Mouse (Mus musculus) urinary bladder, postnatal 36 days (tissue): Measurements from ENCODE around the gene Gtf3c2.

Experiments
- DNase-seq, 2 experiments: peaks; one replicate each; pipeline ENCODE4 v3.0.0; 2022; ENCODE audit warnings: low spot score in 2 of 2, mixed read lengths in 1 of 2

Gene Gtf3c2

DNA sequence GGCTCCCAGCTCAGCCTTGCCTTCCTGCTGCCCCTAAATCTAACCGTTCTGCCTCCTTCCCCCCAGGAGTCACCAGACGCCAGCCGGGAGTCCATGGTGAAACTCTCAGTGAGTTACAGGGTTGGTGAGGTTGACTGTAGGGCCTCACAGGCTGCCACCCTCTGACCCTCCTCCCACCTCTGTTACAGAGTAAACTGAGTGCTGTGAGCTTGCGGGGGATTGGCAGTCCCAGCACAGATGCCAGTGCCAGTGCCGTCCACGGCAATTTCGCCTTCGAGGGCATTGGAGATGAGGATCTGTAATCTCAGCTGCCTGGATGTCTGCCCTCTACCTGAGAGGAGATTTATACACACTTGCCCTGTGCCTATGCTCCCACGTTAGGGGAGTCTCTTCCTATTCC lies 18.2 kb upstream of the Gtf3c2 start:
- DNase-seq = no peak

DNA sequence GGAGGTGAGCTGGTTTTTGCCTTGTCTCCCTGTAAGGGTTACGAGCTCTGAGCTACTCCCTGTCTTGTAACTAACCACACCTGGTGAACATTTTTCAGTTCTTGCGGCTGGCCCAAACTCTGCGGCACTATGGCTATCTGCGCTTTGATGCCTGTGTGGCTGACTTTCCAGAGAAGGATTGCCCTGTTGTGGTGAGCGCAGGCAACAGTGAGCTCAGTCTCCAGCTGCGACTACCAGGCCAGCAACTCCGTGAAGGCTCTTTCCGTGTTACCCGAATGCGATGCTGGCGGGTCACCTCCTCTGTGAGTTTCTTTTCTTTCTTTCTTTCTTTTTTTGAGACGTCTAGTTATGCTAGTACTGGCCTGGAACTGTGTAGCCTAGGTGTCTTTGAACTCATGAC lies 17.1 kb upstream of the Gtf3c2 start:
- no peak for DNase-seq

DNA sequence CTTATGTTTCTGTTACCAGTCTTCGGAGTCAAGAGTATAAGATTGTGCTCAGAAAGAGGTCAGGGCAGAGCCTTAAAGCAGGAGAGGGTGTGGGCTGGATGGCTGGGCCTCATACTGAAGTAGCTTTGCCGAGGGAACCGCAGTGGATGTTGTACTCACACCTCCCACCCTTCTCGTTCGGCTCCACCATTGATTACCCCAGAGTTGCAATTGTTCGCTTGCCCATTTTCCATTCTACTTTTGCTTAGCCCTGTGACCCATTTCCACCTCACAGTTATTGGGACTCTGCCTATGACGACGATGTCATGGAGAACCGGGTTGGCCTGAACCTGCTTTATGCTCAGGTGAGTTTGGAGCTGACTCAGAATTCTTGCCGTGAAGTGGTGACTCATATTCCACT lies 16.3 kb upstream of the Gtf3c2 start:
- no peak for DNase-seq

DNA sequence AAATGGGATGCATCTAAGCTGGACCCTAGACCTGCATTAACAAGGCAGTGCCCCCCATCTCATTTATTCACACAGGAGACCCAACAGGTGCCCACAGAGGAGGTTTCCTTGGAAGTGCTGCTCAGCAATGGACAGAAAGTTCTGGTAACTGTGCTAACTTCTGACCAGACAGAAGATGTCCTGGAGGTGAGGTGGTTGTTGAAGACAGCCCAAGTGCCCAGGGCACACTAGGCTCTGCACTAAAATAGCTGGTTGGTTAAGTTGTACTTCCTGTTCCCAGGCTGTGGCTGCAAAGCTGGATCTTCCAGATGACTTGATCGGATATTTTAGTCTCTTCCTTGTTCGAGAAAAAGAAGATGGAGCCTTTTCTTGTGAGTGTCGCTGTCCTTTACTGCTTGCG lies 15.7 kb upstream of the Gtf3c2 start:
- DNase-seq = no peak

DNA sequence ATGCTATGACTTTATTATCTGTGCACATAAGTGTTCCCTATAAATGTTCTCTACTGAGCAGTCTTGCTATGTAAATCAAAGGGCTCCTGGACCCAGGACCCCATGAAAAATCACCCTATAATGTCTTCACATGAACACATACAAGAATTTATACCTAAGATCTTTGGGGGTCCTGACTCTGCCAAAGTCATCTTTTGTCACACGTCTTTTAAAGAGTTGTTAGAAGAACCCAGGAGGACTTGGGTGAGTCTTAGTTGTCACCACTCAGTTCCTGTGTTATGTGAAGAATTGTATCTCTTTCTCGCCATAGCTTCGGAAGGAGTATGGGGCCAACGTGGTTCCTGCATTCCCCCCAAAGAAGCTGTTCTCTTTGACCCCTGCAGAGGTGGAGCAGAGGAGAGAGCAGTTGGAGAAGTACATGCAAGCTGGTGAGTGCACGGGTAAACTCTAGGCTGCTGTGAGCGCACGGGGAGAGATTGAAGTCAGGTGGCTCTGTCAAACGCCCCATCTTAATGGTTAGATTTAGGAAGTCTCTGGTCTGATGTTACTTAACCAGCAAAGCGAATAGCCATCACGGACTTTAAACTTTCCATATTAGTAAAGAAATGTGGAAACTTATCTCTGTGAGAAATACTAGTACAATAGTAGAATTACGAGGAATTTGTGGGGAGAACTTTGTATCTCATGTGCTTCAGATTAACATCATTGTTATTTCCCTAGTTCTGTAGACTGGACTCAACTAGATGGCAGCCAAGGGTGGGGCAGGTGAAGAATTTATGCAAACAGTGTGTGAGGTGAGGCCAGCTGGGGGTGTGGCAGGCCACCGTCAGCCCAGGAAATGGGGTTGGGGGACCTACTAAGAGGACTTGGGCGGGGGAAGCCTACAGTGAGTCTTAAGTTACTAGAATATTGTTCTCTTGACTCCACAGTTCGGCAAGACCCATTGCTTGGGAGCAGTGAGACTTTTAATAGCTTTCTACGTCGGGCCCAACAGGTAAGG lies 14.8 kb upstream of the Gtf3c2 start:
- no peak for DNase-seq

DNA sequence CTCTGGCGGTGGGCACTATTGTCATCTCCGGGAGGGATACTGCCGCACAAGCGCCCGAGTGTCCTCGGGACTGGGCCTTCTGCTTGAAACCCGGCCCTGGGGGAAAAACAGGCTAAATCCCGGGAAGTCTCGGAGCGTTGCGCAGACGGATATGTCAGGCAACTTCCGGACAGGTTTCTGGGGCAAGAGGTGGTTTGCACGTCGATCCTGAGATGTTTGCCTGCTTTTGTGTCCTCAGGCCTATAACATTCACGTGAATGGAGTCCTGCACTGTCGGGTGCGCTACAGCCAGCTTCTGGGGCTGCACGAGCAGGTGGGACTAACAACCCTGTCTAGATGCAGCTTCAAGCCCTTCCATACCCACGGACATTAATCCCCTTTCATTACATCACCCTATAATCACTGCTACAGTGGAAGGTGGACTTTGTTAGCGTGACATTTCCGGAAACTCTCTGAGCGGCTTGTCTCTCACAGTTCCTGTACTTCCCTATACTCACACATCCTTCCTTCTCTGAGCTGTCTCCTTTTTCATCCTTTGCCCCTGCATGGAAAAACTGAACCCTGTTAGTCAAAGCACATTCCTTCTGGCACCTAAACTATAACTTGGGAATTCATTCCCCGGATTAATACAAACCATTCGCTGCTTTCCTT lies 13.8 kb upstream of the Gtf3c2 start:
- DNase-seq = no peak

DNA sequence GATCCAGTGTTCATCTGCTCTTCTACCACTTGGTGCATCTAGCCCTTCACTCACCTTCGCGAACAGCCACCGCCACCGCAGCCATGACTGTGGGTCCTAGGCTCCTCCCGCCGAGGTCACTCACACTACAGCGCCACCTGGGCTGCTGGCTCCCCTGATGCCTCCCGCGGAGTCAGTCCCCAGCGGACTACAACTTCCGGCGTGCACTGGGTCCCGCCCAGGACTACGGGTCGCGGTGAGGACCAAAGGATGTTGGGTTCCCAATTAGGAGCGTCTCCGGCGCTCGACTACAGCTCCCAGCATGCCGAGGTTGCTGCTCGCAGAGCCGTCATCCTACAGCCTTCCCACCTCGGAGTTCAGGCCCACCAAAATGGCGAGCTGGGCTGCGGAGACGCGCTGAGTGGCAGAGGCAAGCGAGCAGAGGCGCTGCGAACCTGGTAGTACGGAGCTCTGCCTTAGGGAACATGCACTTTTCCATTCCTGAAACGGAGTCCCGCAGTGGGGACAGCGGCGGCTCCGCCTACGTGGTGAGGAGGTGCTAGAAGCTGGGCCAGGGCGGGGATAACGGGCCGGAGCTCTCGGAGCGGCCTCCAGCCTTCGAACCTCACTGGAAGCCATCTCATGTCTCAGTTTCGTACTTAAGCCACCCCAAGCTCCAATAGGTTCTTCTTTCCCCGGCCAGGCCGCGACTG lies 13.1 kb upstream of the Gtf3c2 start, which contains the start of the genes Snx17 and Eif2b4:
Gene Snx17 (plus strand): TSS at position 289 of the 692 bp plus-strand sequence.
Gene Eif2b4 (minus strand): TSS at position 492 of the 692 bp plus-strand sequence.
- DNase-seq = peak; percentile 99 to 100

DNA sequence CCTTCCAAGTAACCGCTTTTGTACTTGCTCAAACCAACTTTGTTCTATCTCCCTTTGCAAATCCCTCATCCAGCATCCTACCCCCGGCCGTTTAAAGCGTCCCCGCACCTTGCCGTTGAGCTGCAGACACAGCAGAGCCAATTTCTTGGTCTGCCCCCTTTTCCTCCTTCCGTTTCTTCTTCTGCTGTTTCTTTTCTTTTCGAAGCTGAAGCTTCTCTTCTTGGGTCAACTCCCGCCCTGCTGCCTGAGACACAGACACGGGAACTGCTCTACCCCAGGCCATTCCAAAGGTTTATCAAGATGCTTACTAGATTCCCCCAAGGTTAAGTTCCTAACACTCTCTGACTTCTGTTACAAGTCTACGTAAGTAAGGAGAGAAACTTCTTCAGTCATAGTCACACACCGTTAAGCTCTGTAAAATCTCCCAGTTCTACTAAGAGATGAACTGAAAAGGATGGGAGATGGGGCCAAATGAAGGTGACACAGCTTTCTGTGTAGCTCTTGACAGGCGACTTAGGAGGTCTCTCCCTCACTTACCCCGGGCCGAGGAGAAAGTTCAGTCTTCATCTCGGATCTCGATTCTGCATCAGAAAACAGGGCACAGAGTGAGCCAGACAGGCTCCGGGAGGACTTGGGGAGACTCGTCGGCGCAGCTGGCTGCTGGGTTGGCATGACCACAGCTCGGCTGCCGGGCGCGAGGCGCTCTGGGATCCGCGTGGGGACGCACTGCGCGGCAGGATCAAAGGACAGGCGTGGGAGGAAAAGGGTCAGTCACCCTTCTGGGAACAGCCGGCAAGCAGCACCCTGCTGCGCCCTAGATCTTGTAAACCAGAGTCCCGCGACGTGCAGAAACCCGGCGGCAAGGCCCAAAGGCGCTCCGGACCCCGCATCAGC lies 12.3 kb upstream of the Gtf3c2 start:
- DNase-seq = no peak

DNA sequence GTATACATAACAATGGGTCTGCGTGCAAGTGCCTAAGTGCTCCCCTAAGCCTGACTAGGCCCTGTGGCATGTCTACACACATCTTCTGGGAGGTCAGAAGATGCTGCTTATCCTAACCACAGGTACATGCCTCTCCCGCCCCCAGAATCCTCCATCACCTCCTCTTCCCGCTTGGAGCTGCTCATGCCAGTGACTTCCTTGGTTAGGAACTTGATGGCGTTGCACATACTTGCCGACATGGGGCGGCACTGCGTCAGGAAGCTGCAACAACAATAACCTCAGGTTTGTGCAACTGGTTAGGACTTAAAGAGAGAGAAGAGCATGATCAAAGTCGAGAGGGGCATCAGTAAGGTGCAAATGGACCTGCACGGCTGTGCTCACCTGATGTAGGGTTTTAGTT lies 10.3 kb upstream of the Gtf3c2 start:
- DNase-seq = no peak

DNA sequence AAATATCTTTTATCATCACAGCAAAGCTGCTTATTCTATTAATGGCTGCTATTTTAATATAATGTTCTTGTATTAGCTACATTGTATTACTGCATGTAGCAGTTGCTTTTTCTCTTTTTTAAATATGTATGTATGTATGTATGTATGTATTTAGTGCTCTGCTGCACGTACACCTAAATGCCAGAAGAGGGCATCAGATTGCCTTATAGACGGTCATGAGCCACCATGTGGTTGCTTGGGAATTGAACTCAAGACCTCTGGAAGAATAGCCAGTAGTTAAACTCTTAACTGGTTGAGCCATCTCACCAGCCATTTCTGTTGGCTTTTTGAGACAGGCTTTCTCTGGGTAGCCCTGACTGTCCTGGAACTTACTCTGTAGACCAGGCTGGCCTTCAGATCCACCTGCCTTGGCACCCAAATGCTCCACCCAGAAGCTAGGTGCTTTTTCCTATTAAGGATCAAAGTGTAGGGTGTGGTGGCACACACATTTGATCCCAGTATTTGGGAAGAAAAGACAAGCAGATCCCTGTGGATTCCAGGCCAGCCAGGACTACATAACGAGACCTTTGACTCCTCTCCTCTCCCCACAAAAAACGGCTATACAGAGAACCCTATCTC lies 8.4 kb upstream of the Gtf3c2 start:
- DNase-seq = no peak

DNA sequence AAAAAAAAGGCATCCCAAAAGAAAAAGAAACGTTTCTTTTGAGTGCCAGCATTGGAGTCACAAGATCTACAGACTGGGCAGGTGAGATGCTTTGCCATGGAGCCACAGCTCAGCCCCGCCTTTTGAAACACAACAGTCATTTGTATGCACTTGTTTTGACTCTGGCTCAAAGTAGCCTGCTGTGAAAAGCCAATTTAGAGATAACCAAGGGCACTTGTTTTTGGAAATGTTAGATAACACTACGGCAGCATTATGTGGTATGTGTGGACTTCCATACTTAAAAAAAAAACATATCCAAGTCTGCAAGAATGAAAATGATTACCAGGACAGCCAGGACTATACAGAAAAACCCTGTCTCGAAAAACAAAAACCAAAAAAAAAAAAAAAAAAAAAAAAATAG lies 3.7 kb upstream of the Gtf3c2 start:
- no peak for DNase-seq

DNA sequence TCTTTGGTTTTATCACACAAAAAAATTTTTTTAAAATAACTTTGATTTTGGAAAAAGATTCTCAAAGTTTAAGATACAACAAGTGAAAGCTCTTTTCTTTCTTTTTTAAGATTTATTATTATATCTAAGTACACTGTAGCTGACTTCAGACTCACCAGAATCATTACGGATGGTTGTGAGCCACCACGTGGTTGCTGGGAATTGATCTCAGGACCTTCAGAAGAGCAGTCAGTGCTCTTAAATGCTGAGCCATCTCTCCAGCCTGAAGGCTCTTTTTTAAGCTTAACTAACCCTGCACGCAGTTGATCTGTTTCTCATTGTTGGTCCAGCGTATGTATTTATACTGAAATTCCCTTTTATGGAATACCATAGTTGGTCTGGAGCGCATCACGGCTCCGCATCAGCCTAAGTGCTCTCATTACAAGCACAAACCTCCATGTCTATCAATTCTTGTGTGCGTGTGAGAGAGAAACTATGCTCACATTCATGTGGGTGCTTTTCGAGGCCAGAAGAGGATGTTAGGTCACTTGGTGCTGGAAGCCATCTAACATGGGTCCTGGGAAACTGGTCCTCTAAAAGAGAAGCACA lies 1.3 kb upstream of the Gtf3c2 start:
- no peak for DNase-seq

DNA sequence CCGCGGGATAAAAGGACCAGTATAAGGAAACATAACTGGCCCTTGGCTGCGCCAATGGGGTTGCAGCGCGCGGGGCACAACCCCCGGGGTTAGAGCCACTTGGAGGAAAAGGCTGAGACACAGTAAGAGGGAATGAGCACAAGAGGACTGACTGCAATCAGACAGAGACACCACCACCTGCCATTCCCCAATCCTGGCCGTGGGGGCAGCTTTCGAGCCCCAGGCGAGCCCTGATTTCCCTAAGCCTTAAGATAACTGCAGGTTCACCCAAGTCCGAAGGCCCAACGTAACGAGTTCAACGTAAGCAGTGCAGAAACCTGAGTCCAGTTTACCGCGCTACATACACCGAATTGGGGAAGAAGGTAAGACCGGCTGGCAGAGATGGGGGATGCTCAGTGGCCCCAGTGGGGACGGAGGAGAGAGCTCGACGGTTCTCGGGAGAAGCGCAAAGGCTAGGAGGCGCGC lies 611 bp downstream of the Gtf3c2 start:
- no peak for DNase-seq

DNA sequence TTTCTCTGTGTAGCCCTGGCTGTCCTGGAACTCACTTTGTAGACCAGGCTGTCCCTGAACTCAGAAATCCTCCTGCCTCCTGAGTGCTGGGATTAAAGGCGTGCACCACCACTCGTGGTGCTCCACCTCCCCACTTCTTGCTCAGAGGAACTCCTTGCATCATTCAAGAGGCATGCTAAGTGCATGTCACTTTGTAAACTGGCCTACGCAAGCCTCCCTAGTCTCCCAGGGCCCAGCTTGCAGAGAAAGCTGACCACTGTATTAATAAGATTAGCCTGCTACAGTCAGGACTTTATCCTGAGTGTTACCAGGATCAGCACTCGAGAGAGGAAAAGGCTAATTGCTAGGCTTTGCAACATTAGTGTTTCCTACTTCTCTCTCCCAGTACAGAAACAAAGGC lies 11.3 kb downstream of the Gtf3c2 start:
- DNase-seq = no peak

DNA sequence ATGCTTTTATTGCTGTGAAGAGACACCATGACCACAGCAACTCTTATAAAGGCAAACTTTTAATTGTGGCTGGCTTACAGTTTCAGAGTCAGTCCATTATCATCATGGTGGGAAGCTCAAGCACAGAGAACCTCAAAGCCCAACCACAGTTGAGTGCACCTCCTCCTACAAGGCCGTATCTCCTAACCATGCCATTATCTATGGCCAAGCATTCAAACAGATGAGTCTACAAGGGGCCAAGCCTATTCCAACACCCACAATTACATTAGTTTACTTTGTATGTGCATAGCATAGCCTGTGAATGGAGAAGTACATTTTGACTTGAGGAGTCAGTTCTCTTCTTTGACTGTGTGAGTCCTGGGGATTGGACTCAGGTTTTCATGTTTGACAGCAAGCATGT lies 15.1 kb downstream of the Gtf3c2 start:
- no peak for DNase-seq

DNA sequence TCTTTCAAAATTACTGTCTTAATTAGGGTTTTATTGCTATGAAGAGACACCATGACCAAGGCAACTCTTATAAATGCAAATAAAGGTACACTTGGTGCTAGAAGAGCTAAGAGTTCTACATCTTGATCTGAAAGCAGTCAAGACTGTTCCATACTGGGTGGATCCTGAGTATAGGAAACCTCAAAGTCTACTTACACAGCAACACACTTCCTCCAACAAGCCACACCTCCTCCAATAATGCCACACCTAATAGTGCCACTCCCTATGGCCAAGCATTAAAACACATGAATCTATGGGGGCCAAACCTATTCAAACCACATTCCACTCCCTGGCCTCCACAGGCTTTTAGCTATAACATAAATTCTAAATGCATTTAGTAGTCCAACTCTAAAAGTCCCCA lies 17.5 kb downstream of the Gtf3c2 start:
- DNase-seq = no peak

DNA sequence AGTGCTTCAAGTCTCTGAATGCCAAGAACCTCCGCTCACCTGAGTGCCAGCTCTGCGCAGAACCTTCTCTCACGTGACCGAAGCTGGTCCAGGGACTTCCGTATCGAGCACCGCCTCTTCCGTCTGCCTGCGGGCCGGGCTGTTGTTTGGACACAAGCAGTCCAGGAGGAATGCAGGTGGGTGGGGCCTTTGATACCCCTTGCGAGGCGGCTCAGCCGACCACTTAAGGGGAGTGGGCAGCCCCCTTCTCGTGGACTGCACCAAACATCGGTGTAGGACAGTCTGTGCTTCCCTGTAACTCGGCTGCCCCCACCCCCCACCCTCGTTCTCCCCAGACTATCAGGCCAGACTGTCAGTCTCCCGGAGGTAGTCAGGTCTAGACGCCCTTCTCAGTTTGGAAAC lies 25.8 kb downstream of the Gtf3c2 start, which contains the start of gene Mpv17:
Gene Mpv17 (minus strand): TSS at position 100 of the 402 bp plus-strand sequence.
- peak; percentile 78 to 83 for DNase-seq

DNA sequence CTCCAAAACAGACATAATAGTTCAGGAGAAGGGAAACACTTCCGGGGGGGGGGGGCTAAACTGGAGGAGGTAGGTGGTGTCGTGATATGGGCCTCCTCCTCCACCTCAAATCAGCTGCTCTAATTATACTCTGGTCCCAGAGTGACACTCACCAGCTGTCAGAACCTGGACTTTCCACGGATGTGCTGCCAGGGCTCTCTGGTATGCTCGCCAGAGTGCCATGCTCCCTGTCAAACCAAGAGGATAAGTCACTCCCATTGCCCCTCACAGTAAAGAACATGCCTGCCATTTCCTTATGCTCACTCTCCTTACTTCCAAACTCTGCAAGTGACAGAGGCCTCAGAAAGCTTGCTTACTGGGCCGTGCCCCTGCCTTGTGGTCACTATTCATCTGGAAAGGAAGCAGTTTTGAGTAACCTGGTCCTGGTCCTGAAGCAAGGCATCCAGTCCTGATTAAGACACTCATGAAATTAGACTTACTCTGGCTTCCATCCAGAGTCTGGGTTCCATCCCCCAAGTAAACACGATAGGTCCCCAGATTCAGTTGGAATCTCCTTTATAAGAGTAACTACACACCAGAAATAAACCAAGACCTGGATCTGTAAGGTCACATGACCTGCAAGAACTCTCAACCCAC lies 26.3 kb downstream of the Gtf3c2 start:
- DNase-seq = no peak

DNA sequence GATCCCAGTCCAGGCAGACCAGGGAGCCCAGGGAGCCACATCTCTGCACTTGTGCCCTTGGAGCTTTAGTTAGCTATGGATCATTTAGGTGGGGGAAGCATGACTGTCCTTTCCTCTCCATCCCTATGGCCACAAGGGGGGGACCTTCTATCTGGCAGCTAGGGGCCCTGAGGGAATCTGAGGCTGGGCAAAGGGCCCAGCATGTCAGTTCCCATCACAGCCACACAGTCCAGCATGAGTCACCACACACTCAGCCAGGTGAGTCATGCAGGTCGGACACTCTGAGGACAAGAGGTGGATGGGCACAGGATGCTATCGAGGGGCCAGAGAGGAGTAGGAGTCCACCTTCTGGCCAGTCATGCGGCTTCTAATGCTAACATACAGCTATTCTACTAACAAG lies 28.2 kb downstream of the Gtf3c2 start:
- DNase-seq = peak; percentile 16 to 41

DNA sequence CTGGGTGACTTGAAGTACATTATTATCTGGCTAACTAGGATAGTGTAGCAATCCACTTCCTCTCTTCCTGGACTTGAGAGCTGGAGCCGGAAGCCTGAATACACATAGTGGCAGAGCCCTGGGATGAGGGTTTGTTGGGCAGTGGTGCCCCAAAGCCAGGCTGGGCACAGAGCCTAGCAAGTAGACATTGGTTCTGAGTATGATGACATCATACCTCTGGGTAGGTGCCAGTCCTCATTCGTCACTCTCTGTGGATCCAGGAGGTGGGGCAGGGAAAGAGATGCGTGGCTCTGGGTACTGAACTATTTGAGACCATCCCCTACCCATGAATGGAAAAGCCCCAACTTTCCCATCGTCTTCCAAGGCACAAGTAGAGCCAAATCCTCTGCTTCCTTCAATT lies 30.2 kb downstream of the Gtf3c2 start:
- DNase-seq = no peak
